Mouse (Mus musculus): ENCODE data around the gene Thsd7b.
"Not testable (repeated sequence)": the region's sequence is repeated elsewhere in the genome, so short reads cannot be mapped to it uniquely, and the experiment has no call there.

Thsd7b gene

DNA sequence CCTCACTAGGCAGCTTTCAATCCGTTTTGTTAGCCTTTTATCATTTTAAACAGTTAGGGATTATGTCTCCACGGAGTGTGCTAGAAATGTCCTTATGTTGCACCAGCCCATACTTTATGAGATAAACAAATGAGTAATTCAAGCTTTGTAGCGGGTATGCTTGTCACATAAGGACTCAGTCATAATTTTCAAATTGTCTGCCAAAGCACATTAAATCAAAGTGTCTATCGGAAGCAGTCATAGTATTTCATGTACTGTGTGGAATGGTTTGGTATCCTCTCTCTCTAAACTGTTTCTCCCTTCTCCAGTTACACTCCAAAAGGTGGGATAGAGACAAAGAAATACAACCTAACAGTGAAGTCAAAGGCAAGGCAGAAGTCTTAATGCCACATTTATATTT is 601.3 kb downstream of the Thsd7b start:
- no peak for DNase-seq

DNA sequence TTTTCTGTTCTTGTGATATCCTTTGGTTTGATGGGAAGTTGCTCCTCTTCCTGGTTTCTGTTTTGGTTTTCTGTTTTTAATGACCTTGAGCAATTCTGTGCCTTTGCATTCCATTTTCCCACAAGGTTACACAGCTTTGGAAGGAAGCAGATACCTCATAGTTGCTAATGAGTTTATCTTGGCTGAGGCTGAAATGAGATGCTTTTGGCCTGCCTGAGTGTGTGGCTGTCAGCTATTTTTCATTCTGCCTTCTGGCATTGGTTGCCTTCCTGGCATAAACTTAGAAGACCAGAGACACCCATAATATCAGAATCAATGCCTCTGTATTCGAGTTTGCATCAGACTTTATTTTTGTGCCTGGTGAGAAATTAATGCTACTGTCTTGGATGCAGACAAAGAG is 614.8 kb downstream of the Thsd7b start:
- DNase-seq: no peak

DNA sequence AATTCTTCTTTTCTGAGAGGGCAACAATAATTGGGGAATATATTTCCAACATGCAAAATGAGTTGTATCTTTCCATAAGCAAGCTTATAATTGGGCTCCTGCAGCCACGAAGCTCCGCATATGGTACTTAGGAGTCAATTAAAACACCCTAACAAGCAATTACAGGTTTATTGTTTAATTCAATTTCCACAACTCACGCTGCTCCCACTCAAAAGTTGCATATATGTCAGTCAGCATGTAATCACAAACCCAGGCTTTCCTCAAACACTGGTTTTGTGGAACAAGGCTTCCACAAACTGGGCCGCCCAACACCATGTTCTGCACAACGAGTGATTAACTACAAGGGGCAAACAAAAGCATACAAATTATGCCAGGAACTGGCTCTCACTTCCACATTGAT is 625.0 kb downstream of the Thsd7b start:
- DNase-seq: no peak

- DNase-seq: no peak
Measured at GRCm38 (mm10) chr1:129915484-129915883, 642.4 kb downstream of the Thsd7b start.

- no peak for DNase-seq
Measured at GRCm38 (mm10) chr1:129917568-129917967, 644.5 kb downstream of the Thsd7b start.

DNA sequence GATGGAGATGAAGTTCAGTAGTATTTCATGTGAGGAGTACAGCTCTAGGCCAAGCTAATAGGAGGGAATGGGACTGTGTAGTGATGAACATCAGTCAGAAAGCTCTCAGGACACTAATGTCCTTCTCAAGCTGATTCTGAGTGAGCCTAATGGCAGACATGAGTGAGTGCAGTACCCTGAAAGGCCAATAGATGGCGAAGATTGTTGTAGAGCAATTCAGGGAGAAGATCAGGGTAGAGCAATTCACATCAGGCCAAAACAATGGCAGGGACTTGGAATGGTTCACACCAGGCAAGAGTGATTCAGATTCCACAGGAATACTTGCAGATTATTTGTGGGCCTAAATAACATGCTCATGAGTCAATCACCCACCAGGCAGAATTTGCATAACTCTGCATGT is 646.3 kb downstream of the Thsd7b start:
- DNase-seq: no peak

DNA sequence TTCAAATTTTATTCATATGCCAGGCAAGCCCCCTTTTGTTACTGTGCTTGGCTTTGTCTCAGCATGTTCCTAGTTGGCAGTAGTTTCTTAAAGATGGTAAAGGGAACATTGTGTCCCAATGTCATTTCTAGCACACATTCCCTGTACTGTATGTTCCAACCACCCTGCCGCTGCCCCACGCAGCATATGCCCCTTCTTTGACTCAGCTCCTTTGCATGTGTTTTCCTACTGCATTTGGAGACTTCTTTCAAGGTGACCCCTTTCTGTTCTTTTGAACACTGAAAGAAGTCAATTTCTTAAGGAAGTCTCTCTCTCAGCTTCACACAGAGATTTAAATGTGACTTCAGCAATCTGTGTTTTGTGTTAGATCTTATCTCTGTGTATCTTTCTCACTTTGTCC is 657.9 kb downstream of the Thsd7b start:
- no peak for DNase-seq

GRCm38 (mm10) chr1:129943116-129943515 is 670.0 kb downstream of the Thsd7b start:
- no peak for DNase-seq

GRCm38 (mm10) chr1:129947026-129947425 is 673.9 kb downstream of the Thsd7b start:
- DNase-seq: no peak

- no peak for DNase-seq
Measured at GRCm38 (mm10) chr1:129955478-129955877, 682.4 kb downstream of the Thsd7b start.

DNA sequence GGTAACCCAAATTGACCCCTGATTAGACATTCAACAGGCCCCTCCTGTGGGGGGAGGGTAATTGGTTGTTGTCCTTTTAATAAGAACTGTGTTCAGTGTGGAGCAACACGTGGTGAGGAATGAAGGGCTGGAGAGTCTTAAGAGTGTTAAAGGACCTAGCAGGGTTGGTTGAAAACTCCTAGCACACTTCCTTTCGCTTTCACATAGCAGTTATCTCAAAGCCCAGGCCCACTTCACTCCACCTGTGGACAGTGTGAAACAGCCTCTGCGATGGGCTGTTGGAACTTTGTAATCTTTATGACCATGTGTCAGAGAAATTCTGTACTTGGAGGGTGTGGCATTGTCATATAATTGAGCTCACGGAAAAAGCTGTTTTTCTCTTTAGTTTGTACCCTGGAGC is 683.5 kb downstream of the Thsd7b start:
- DNase-seq: no peak

GRCm38 (mm10) chr1:129959352-129959751 is 686.2 kb downstream of the Thsd7b start:
- not testable (repeated sequence) for DNase-seq

- DNase-seq: no peak
Measured at GRCm38 (mm10) chr1:129963166-129963565, 690.1 kb downstream of the Thsd7b start.

DNA sequence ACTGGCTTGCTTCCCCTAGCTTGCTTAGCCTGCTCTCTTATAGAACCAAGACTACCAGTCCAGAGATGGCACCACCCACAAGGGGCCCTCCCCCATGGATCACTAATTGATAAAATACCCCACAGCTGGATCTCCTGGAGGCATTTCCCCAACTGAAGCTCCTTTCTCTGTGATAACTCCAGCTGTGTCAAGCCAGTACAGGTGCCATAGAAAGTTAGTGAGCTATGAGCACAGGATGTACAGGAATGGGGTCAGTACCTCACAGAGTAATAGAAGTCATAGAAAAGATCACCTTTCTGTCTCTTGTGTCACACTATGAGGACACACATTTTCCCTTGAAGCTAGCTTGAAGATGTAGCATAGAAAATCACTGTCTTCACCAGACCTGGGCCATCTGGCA is 716.1 kb downstream of the Thsd7b start:
- DNase-seq: not testable (repeated sequence)

DNA sequence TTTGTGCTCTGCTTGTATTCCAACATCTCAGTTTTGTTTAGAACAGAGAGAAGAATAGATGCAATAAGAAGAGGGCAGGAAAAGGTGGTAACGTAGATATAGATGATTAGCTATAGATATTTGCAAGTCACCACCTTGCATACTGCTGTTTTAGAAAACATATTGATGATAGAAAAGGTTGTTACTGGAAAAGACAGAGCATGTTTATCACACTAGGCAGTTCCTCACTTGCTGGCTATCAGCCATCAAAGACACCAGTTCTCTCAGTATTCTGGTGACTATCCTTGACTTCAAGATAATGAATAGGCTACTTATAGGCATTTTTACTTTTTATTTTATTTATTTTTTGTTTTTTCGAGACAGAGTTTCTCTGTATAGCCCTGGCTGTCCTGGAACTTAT is 717.7 kb downstream of the Thsd7b start:
- DNase-seq: no peak

GRCm38 (mm10) chr1:130055012-130055411 is 781.9 kb downstream of the Thsd7b start:
- no peak for DNase-seq

GRCm38 (mm10) chr1:130062105-130062504 is 789.0 kb downstream of the Thsd7b start:
- no peak for DNase-seq

DNA sequence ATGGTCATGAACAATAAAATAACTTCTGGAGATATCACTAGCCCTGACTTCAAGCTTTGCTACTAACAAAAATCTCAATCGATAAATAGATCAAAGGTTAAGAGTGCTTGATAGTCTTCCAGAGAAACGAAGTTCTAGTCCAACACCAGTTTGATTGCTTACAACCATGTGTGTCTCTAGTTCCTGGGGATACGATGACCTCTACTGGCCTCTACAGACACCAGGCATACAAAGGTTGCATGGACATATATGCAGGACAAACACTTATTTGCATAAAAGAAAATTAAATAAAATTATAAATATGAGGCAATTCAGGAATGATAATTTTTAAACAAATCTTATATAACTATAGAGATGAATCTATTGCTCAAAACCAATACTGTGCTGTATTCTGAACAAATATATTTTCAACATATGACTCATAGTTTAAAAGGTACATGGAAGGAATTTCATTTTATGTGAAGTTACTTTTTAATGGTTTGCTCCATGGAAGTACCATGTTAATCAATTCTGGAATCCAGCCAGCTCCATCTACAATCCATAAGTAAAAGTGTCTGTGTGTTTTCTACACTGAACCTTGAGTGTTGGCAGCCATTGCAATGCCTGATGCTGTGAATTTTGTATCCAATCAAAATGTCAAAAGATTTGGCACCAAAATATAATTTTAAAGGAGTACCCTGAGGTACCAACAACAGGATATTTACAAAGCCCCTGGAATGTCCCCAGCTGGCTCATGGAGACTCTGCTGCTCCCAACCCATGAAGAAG is 793.3 kb downstream of the Thsd7b start:
- no peak for DNase-seq

DNA sequence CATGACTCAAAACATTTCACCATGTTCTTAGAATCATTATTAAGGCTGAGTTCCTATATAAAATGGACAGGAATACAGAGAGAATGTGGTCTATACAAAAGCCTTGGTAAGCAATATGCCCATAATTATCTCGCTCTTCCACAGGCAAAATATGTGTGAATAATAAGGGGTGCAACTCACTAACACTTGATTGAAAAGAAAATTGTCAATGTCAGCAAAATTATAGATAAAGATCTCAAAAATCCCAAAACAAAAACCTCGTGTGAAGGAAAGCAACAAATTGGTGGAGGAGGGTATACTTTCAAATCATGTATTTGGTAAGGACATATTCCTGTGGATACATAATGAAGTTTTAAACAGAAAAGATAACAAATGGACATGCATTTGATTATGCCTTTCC is 810.7 kb downstream of the Thsd7b start:
- DNase-seq: no peak

- DNase-seq: no peak
Measured at GRCm38 (mm10) chr1:130085207-130085606, 812.1 kb downstream of the Thsd7b start.

GRCm38 (mm10) chr1:130085910-130086309 is 812.8 kb downstream of the Thsd7b start:
- no peak for DNase-seq

GRCm38 (mm10) chr1:130099227-130099626 is 826.1 kb downstream of the Thsd7b start:
- no peak for DNase-seq

GRCm38 (mm10) chr1:130112580-130113314 is 839.6 kb downstream of the Thsd7b start:
- DNase-seq: no peak

- no peak for DNase-seq
Measured at GRCm38 (mm10) chr1:130113549-130113948, 840.4 kb downstream of the Thsd7b start.
